Mouse (Mus musculus) small intestine, adult 2 months (tissue): Measurements from ENCODE around the gene Ccdc78. TPM values are rescaled to one million over a fixed set of nuclear protein-coding genes. Genes with fewer than 3 reads are reported as not detected.

Experiments
- H3K27ac ChIP-seq: fragments of 200-500 bp; 2 replicates; pipeline ENCODE4 v1.5.1; 2012; ENCODE audit warnings: low read depth, low read length, control low read depth, inconsistent platforms; ENCODE audit not compliant: insufficient read depth
- H3K27me3 ChIP-seq: fragments of 200-500 bp; 2 replicates; pipeline ENCODE4 v1.6.1; 2012; ENCODE audit warnings: mild to moderate bottlenecking, moderate library complexity, low read length, inconsistent platforms; ENCODE audit not compliant: control insufficient read depth, insufficient read depth
- H3K36me3 ChIP-seq: fragments of 200-500 bp; 2 replicates; pipeline ENCODE4 v1.6.1; 2012; ENCODE audit warnings: mild to moderate bottlenecking, low read length, control low read depth, inconsistent platforms; ENCODE audit not compliant: control insufficient read depth, insufficient read depth
- H3K4me1 ChIP-seq: fragments of 200-500 bp; 2 replicates; pipeline ENCODE4 v1.6.1; 2012; ENCODE audit warnings: low read length, inconsistent platforms, mixed read lengths; ENCODE audit not compliant: control insufficient read depth, insufficient read depth, insufficient read length
- H3K4me3 ChIP-seq: fragments of 200-500 bp; 2 replicates; pipeline ENCODE4 v1.5.1; 2012; ENCODE audit warnings: low read depth, mild to moderate bottlenecking, control low read depth, inconsistent platforms, low read length, moderate library complexity
- CTCF ChIP-seq: fragments of 200-500 bp; IDR thresholded peaks from 2 replicates; pipeline ENCODE4 v1.5.1; 2012; ENCODE audit warnings: low read depth, mild to moderate bottlenecking, control low read depth, inconsistent platforms, low read length, moderate library complexity, mixed read lengths; ENCODE audit not compliant: insufficient replicate concordance, insufficient read length; ENCODE audit errors: extremely low read depth
- POLR2A ChIP-seq: fragments of 200-500 bp; IDR thresholded peaks from 2 replicates; pipeline ENCODE4 v1.6.1; 2012; ENCODE audit warnings: low read depth, mild to moderate bottlenecking, control low read depth, inconsistent platforms, low read length, moderate library complexity
- WGBS: fragments of 180-500 bp; shearing (Covaris S2); methylation state at CpG from one replicate; pipeline ENCODE4 v1.1.7; 2018; 5-methylcytosine and 5-hydroxymethylcytosine counted together
- polyA plus RNA-seq: library from polyadenylated mRNA; depleted of rRNA; stranded (reverse); fragments of >200 nt; gene quantifications from 2 replicates; pipeline ENCODE4 v1.2.3, GENCODE M21; 2012

Gene Ccdc78
- polyA plus RNA-seq, 1 experiment = 0.06 TPM

DNA sequence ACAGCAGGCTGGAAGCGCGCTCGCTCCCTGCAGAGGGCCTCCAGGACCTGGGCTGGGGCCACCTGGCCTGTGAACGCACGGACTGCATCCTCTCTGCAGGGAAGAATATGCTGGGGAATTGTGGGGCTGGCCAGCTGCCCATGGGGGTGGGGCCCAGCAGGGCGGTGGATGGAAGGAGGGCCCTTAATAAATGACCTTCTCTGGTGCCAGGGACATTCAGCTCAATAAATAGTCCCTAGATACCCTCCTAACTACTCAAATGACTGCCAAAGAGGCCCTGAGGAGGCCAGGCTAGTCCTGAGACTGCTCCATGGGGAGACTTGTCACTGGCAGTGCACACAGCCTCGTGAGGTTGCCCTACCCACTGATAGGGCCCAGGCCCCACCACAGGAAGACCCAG lies 3.3 kb upstream of the Ccdc78 start:
- 56% methylated on average over 7 of the region's 7 CpGs for WGBS
- H3K36me3 ChIP-seq = peaks cover 34% of the 10 kb centered on the region
- H3K4me1 ChIP-seq = peaks cover 3% of the 10 kb centered on the region; the same call in 1 of the 2 replicates
- H3K27me3 ChIP-seq = no peaks in the 10 kb centered on the region
- no peak overlapping the region for H3K27ac ChIP-seq
- no peak for TF ChIP-seq CTCF
- TF ChIP-seq POLR2A = no peak
- H3K4me3 ChIP-seq = no peak overlapping the region

DNA sequence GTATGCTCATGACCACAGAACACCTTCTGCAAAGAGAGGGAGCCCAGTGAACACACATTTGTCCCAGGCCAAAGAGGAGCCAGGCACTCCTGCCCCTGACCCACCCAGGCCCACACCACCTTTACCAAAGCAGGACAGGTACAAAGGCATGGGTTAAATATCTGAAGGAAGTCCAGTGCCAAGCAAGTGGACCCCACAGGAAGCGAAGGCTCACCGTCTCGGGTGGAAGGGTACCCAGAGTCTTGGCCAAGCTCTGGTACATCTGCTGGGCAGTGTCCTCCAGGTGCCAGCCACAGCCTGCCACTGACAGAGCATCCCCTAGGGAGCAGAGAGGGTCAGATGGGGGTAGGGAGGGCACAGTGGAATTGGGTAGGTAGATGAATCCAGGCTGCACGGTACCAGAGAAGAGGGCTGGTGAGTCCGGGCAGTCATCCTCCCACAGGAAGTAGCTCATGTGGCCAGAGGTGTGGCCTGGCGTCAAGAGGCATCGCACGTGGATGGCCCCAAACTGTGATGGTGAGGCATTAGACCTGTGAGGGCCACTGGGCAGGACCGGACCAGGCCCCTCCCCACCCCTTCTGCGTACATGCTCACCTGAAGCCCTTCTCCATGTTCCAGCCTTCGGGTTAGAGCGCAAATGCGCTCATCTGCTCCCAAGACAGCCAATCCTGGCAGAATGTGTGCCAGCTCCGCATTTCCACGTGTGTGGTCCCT lies 2.4 kb upstream of the Ccdc78 start:
- TF ChIP-seq CTCF (no peak), POLR2A (no peak)
- Histone ChIP-seq H3K4me1 (peaks cover 3% of the 10 kb centered on the region; the same call in 1 of the 2 replicates), H3K27me3 (no peaks in the 10 kb centered on the region), H3K4me3 (no peak overlapping the region), H3K27ac (no peak overlapping the region), H3K36me3 (peaks cover 31% of the 10 kb centered on the region)
- 82% methylated on average over 15 of the region's 15 CpGs for WGBS

DNA sequence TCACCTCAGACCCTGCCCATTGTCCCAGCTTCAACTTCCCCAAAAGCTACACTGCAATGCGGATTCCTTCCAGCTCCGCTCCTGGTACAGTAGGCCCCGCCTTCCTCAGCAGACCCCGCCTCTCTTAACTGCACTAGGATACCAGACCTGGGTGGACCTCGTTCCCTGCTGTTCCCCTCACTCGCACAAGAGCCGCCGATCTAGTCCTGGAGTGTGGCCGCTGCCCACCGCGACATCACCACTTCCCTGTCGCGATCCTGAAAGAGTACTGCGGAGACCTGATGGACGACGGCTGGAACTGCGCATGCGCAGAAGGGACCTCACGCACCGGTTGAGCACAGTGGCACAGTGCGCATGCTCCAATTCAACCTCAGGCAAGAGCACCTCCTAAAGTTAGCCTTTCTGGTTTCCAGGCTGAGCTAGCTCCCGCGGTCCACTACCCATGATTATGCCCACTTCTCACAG lies 1.1 kb upstream of the Ccdc78 start, which contains the start of gene Haghl:
Gene Haghl, minus strand, starts transcription at position 393 of the 465 bp plus-strand sequence.
- Histone ChIP-seq H3K4me1 (peaks cover 3% of the 10 kb centered on the region; the same call in 1 of the 2 replicates), H3K27ac (no peak within 1 kb of the TSS), H3K36me3 (peaks cover 22% of the 10 kb centered on the region), H3K27me3 (no peaks in the 10 kb centered on the region), H3K4me3 (peak within 1 kb of the TSS; percentile 67)
- under 1% methylated on average over 23 of the region's 23 CpGs for WGBS
- TF ChIP-seq POLR2A = no peak
- no peak for TF ChIP-seq CTCF

DNA sequence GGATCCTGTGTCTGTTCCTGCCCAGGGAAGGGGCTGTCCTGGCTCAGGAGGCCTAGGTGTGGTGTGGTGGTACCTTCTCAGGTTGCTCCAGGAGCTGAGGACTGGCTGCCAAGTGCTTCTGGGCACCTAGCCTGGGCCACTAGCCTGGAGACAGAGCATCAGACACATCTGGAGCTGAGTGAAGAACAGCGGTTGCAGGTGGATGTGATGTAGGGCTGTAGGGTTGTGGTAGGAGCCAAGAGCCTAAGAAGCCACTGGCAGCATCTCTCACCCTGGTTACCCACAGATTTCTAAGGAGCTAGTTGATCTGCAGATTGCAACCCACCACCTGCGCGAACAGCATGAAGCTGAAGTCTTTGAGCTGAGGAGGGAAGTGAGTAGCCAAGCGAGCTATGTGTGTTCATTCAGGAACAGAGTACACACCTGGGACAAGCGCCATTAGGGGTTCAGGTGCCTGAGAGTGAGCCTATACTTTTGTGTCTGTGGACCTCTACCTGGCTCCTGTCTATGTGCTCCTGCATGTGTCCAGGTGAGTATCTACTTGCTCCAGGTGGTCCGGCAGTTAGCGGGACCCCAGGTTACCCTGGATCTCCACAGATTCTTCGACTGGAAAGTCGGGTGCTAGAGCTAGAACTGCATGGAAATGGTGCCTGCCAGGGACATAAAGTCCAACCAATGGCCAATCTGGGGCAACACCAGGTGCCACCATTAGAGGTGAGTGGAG lies 563 bp downstream of the Ccdc78 start:
- Histone ChIP-seq H3K4me1 (peaks cover 8% of the 10 kb centered on the region), H3K4me3 (no peak overlapping the region), H3K27ac (no peak overlapping the region), H3K27me3 (no peaks in the 10 kb centered on the region), H3K36me3 (peaks cover 7% of the 10 kb centered on the region)
- TF ChIP-seq POLR2A = no peak
- TF ChIP-seq CTCF = no peak
- whole genome bisulfite sequencing = 89% methylated on average over 9 of the region's 9 CpGs

DNA sequence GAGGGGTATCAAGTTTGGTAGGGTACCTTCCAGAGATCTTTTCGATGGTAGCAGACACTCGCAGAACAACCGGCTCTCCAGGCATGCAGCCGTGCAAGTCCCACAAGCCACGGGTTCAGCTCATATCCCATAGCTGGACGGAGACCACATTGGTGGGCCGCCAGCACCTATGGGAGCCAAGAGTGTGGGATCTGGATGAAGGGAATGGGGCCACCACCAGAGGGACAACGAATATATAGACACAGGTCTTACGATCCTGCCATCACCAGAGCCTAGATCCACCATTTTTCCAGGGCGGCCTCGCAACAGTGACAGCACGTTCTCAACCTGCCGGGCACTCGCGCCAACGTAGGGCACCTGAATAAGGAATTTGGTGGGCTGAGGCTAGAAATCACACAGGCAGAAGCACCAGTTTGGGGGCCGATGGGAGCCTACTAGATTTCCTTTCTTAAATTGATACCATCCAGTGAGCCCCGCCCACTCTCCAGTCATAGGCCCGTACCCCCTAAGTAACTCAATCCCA lies 5.0 kb downstream of the Ccdc78 start:
- no peaks in the 10 kb centered on the region for H3K27me3 ChIP-seq
- H3K36me3 ChIP-seq = peaks cover 3% of the 10 kb centered on the region
- H3K27ac ChIP-seq = peak overlapping the region; percentile 94
- H3K4me1 ChIP-seq = peaks cover 16% of the 10 kb centered on the region
- H3K4me3 ChIP-seq = peak overlapping the region; percentile 91
- TF ChIP-seq POLR2A (no peak), CTCF (no peak)
- 14% methylated on average over 19 of the region's 19 CpGs for WGBS

DNA sequence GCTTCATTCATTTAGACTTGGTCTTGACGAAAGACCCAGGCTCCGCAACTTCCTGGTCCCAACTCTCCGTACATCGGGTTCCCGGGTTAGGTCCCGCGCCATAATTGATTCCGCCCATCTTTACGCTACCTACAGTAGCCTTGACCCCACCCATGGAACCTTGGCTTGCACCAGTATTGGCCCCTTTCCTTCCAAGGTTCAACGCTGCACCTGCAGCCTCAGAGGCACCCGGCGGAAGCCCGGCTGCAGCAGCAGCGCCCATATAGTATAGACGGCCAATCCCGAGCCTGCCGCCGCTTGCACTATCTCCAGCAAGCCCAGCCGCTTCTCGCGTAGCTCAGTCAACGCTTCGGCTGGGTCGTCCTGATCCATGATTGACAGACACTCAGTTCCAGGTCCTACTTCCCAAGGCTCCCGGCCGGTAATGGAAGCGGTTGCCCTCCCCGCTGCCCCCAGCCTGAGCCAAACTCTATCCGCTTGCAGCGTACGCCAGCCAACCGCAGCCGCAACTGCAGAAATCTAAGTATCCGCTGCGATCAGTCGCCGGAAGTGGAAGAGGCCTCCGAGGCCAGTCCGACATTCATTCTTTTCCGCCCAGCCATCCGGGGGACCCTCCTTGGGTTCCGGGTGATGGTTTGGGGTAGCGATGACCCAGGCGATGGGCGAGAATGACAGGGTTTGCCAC lies 5.6 kb downstream of the Ccdc78 start:
- H3K36me3 ChIP-seq = peaks cover 3% of the 10 kb centered on the region
- H3K27me3 ChIP-seq = no peaks in the 10 kb centered on the region
- H3K27ac ChIP-seq = peak overlapping the region; percentile 94
- TF ChIP-seq POLR2A (peak; percentile 59; the same call in 1 of the 2 replicates), CTCF (no peak)
- under 1% methylated on average over 45 of the region's 45 CpGs for WGBS
- peaks cover 18% of the 10 kb centered on the region for H3K4me1 ChIP-seq
- peak overlapping the region; percentile 91 for H3K4me3 ChIP-seq

DNA sequence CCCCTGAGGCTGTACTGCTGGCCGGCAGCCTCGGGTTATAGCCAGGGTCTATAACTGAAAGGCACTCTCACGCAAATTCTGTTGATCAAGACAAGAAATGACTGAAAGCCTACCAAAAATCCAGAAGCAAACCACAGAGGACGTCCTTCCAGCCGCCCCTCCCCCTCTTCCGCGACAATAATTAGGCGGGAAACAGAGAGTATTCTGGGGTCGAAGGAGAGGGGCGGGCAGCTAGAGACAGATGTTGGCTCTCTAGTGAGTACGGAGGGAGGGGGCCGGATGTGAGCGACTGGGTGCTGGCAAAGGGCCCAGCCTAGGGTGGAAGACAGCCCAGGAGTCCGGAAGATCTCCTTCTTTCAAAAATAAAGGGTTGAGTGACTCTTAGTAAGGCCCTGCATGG lies 6.2 kb downstream of the Ccdc78 start, which contains the start of gene Fam173a:
Gene Fam173a, minus strand, starts transcription at position 287 of the 400 bp plus-strand sequence.
- WGBS = 0% methylated on average over 14 of the region's 14 CpGs
- TF ChIP-seq CTCF (peak; percentile 10; the same call in 1 of the 2 replicates), POLR2A (no peak)
- H3K4me1 ChIP-seq = peaks cover 18% of the 10 kb centered on the region
- H3K27me3 ChIP-seq = no peaks in the 10 kb centered on the region
- peaks cover 3% of the 10 kb centered on the region for H3K36me3 ChIP-seq
- peak within 1 kb of the TSS; percentile 94 for H3K27ac ChIP-seq
- H3K4me3 ChIP-seq = peak within 1 kb of the TSS; percentile 91
